Mouse (Mus musculus) myocyte (in vitro differentiated cells): ENCODE results near the gene Rbbp5. TPM values are rescaled to one million over a fixed set of nuclear protein-coding genes. Genes with fewer than 3 reads are reported as not detected.

Experiments
- H3K27me3 ChIP-seq: one replicate; pipeline ENCODE4 v1.6.1; 2011; ENCODE audit not compliant: control insufficient read depth, insufficient read depth, insufficient read length
- H3K36me3 ChIP-seq: one replicate; pipeline ENCODE4 v1.6.1; 2011; ENCODE audit not compliant: control insufficient read depth, insufficient read depth
- H3K4me2 ChIP-seq: one replicate; pipeline ENCODE4 v1.6.1; 2011; ENCODE audit warnings: low read depth, control low read depth
- H3K4me3 ChIP-seq: one replicate; pipeline ENCODE4 v1.5.1; 2011; ENCODE audit warnings: mild to moderate bottlenecking, control low read depth, moderate library complexity
- H3K79me2 ChIP-seq: one replicate; pipeline ENCODE4 v1.6.1; 2011; ENCODE audit not compliant: control insufficient read depth, insufficient read depth
- H3ac ChIP-seq: one replicate; pipeline ENCODE4 v1.6.1; 2011; ENCODE audit not compliant: control insufficient read depth, insufficient read length
- CEBPB ChIP-seq: IDR thresholded peaks from 2 replicates; pipeline ENCODE4 v1.6.1; 2011; ENCODE audit warnings: mild to moderate bottlenecking, moderate library complexity; ENCODE audit not compliant: poor library complexity, insufficient read depth, severe bottlenecking
- E2F4 ChIP-seq: IDR thresholded peaks from one replicate; pipeline ENCODE4 v1.6.1; 2011; ENCODE audit warnings: mild to moderate bottlenecking, control low read depth, moderate library complexity; ENCODE audit not compliant: insufficient read depth
- MAX ChIP-seq: IDR thresholded peaks from one replicate; pipeline ENCODE4 v1.6.1; 2011; ENCODE audit warnings: low read depth, mild to moderate bottlenecking, control low read depth
- MYOD1 ChIP-seq, 3 experiments: IDR thresholded peaks; one replicate each; pipeline ENCODE4 v1.6.1; 2011; ENCODE audit warnings: control low read depth in 2 of 3, low read depth in 2 of 3, mild to moderate bottlenecking in 2 of 3, moderate library complexity in 1 of 3; ENCODE audit not compliant: insufficient read length in 2 of 3, control insufficient read depth in 1 of 3
- MYOG ChIP-seq, 3 experiments: IDR thresholded peaks; one replicate each; pipeline ENCODE4 v1.6.1; 2011; ENCODE audit warnings: control low read depth in 2 of 3, low read depth in 2 of 3, mild to moderate bottlenecking in 2 of 3; ENCODE audit not compliant: insufficient read length in 2 of 3, control insufficient read depth in 1 of 3, insufficient read depth in 1 of 3
- POLR2A ChIP-seq: IDR thresholded peaks from one replicate; pipeline ENCODE4 v1.6.1; 2011; ENCODE audit warnings: low read depth, mild to moderate bottlenecking, control low read depth, moderate library complexity; ENCODE audit not compliant: insufficient read length
- POLR2AphosphoS2 ChIP-seq: IDR thresholded peaks from one replicate; pipeline ENCODE4 v1.6.1; 2011; ENCODE audit warnings: low read depth, control low read depth; ENCODE audit not compliant: insufficient read length
- REST ChIP-seq: IDR thresholded peaks from one replicate; pipeline ENCODE4 v1.6.1; 2011; ENCODE audit warnings: mild to moderate bottlenecking, control low read depth, moderate library complexity; ENCODE audit not compliant: insufficient read depth, insufficient read length
- SRF ChIP-seq: IDR thresholded peaks from one replicate; pipeline ENCODE4 v1.6.1; 2011; ENCODE audit warnings: low read depth; ENCODE audit not compliant: control insufficient read depth, insufficient read length
- TCF12 ChIP-seq: IDR thresholded peaks from one replicate; pipeline ENCODE4 v1.6.1; 2011; ENCODE audit warnings: mild to moderate bottlenecking, control low read depth; ENCODE audit not compliant: poor library complexity, insufficient read depth, severe bottlenecking
- TCF3 ChIP-seq: IDR thresholded peaks from one replicate; pipeline ENCODE4 v1.6.1; 2011; ENCODE audit warnings: low read depth, control low read depth; ENCODE audit not compliant: insufficient read length
- USF1 ChIP-seq: IDR thresholded peaks from one replicate; pipeline ENCODE4 v1.6.1; 2011; ENCODE audit warnings: low read depth, mild to moderate bottlenecking, control low read depth, moderate library complexity
- polyA plus RNA-seq: library from polyadenylated mRNA; unstranded; fragments of >200 nt; fragmentation: generic; extraction: Trizol; gene quantifications from one replicate; pipeline ENCODE4 v1.2.1, GENCODE M21; 2012; ENCODE audit warnings: missing spikeins

Gene Rbbp5
- polyA plus RNA-seq, 1 experiment: 27.3 TPM

- Histone ChIP-seq H3K79me2 (no peaks in the 10 kb centered on the region), H3K36me3 (no peaks in the 10 kb centered on the region), H3K4me3 (no peak overlapping the region), H3K27me3 (peaks cover 90% of the 10 kb centered on the region), H3K4me2 (no peak overlapping the region), H3ac (no peak overlapping the region)
- no peak for TF ChIP-seq POLR2A
- TF ChIP-seq CEBPB: no peak
- TF ChIP-seq MYOD1 (IDR thresholded peaks at IDR 0.05; ENCODE audit: control insufficient read depth in 1 of 3, insufficient read length in 2 of 3, low read depth in 2 of 3): no peak
- no peak for TF ChIP-seq TCF12
These were observed 56.7 kb downstream of the Rbbp5 start for GRCm38 (mm10) chr1:132533840-132534239.

GRCm38 (mm10) chr1:132535541-132535940, 58.4 kb downstream of the Rbbp5 start:
- Histone ChIP-seq H3K36me3 (no peaks in the 10 kb centered on the region), H3K27me3 (peaks cover 93% of the 10 kb centered on the region), H3K79me2 (no peaks in the 10 kb centered on the region), H3ac (no peak overlapping the region), H3K4me2 (no peak overlapping the region), H3K4me3 (no peak overlapping the region)
- TF ChIP-seq SRF (no peak), E2F4 (no peak), POLR2A (no peak), MAX (no peak), CEBPB (no peak), TCF12 (no peak), POLR2AphosphoS2 (no peak), USF1 (no peak), MYOD1 (IDR thresholded peaks at IDR 0.05; ENCODE audit: control insufficient read depth in 1 of 3, insufficient read length in 2 of 3, low read depth in 2 of 3) (no peak), REST (no peak), MYOG (IDR thresholded peaks at IDR 0.05; ENCODE audit: control insufficient read depth in 1 of 3, insufficient read depth in 1 of 3, insufficient read length in 2 of 3, low read depth in 2 of 3) (no peak), TCF3 (no peak)

- Histone ChIP-seq H3K27me3 (peaks cover 93% of the 10 kb centered on the region), H3ac (no peak overlapping the region), H3K4me3 (no peak overlapping the region), H3K79me2 (no peaks in the 10 kb centered on the region), H3K4me2 (no peak overlapping the region), H3K36me3 (no peaks in the 10 kb centered on the region)
- TF ChIP-seq MYOD1 (IDR thresholded peaks at IDR 0.05; ENCODE audit: control insufficient read depth in 1 of 3, insufficient read length in 2 of 3, low read depth in 2 of 3) (no peak), TCF3 (no peak)
These were observed 59.3 kb downstream of the Rbbp5 start for GRCm38 (mm10) chr1:132536416-132536815.

DNA sequence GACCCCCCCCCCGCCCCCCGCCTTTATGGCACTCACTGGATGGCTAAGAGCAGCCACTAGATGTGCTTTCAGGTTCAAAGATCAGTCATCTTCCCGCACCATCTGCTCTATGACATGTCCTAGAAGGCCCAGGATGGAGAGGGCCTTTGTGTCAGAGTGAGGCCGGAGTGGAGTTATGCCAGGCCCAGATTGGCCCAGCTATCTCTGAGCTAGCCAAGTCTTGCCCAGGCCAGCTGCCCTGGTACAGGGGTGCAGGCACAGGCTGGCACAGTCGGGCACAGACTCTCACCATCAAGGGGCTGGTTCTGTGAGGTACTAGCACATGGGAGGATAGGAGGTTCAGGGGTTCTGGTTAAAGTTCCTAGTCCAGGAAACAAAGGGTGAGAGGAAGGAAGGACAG, 60.6 kb downstream of the Rbbp5 start:
- Histone ChIP-seq H3K36me3 (no peaks in the 10 kb centered on the region), H3K27me3 (peaks cover 93% of the 10 kb centered on the region), H3K4me2 (no peak overlapping the region), H3K79me2 (no peaks in the 10 kb centered on the region), H3K4me3 (no peak overlapping the region), H3ac (no peak overlapping the region)
- TF ChIP-seq USF1 (no peak), TCF12 (no peak), MYOG (IDR thresholded peaks at IDR 0.05; ENCODE audit: control insufficient read depth in 1 of 3, insufficient read depth in 1 of 3, insufficient read length in 2 of 3, low read depth in 2 of 3) (no peak), CEBPB (no peak), SRF (no peak), E2F4 (no peak), MAX (no peak), MYOD1 (IDR thresholded peaks at IDR 0.05; ENCODE audit: control insufficient read depth in 1 of 3, insufficient read length in 2 of 3, low read depth in 2 of 3) (no peak), TCF3 (no peak)

- no peak for TF ChIP-seq E2F4
- TF ChIP-seq REST: no peak
- no peak for TF ChIP-seq POLR2AphosphoS2
- no peak for TF ChIP-seq MAX
- TF ChIP-seq SRF: no peak
- no peak for TF ChIP-seq MYOD1 (IDR thresholded peaks at IDR 0.05; ENCODE audit: control insufficient read depth in 1 of 3, insufficient read length in 2 of 3, low read depth in 2 of 3)
- no peak for TF ChIP-seq USF1
- TF ChIP-seq CEBPB: no peak
- TF ChIP-seq MYOG (IDR thresholded peaks at IDR 0.05; ENCODE audit: control insufficient read depth in 1 of 3, insufficient read depth in 1 of 3, insufficient read length in 2 of 3, low read depth in 2 of 3): no peak
- TF ChIP-seq POLR2A: no peak
- H3K27me3 ChIP-seq: peaks cover 86% of the 10 kb centered on the region
These were observed 63.5 kb downstream of the Rbbp5 start for GRCm38 (mm10) chr1:132540701-132541100.

More at GRCm38 (mm10) chr1:132540701-132541100, 63.5 kb downstream of the Rbbp5 start:
- Histone ChIP-seq H3K4me3 (no peak overlapping the region), H3K4me2 (no peak overlapping the region), H3K79me2 (no peaks in the 10 kb centered on the region), H3K36me3 (no peaks in the 10 kb centered on the region), H3ac (no peak overlapping the region)
